Mouse (Mus musculus) gastrocnemius, postnatal 14 days (tissue): ENCODE results near the gene Amotl1. TPM values are rescaled to one million over a fixed set of nuclear protein-coding genes. Genes with fewer than 3 reads are reported as not detected.

ENCODE experiments used
- DNase-seq: peaks from one replicate; pipeline ENCODE4 v3.0.0; 2021; ENCODE audit warnings: mixed read lengths
- intact Hi-C: fragments of 180-260 bp; cut with DNase I; formaldehyde crosslinking; loops from one replicate; pipeline ENCODE4 v1.15.1; 2025; ENCODE audit warnings: low total_unique reads
- total RNA-seq, 2 experiments: library from RNA; stranded (reverse); gene quantifications; 2 replicates each; pipeline ENCODE4 v1.2.3; 2021

The Amotl1 gene
- total RNA-seq, 2 experiments from 2014 or later: 264 to 270 TPM

GRCm38 (mm10) chr9:14569175-14569975 is 75.5 kb downstream of the Amotl1 start:
- intact Hi-C loops: no loop called here
- DNase-seq: no peak

- DNase-seq: no peak
- intact Hi-C loops: no loop called here
These were observed 76.4 kb downstream of the Amotl1 start for GRCm38 (mm10) chr9:14568487-14568886.

- DNase-seq: no peak
- intact Hi-C loops: no loop called here
These were observed 80.4 kb downstream of the Amotl1 start for GRCm38 (mm10) chr9:14564486-14564885.

GRCm38 (mm10) chr9:14563351-14563750 is 81.5 kb downstream of the Amotl1 start:
- intact Hi-C loops: no loop called here
- DNase-seq: peak; percentile 59

GRCm38 (mm10) chr9:14560545-14560944 is 84.3 kb downstream of the Amotl1 start:
- intact Hi-C loops: no loop called here

GRCm38 (mm10) chr9:14559996-14560395 is 84.9 kb downstream of the Amotl1 start:
- intact Hi-C loops: no loop called here
- no peak for DNase-seq

More at GRCm38 (mm10) chr9:14560545-14560944, 84.3 kb downstream of the Amotl1 start:
- no peak for DNase-seq

- peak; percentile 32 for DNase-seq
- intact Hi-C loops: no loop called here
These were observed 85.4 kb downstream of the Amotl1 start for GRCm38 (mm10) chr9:14559430-14559829.

- DNase-seq: no peak
- intact Hi-C loops: no loop called here
These were observed 86.5 kb downstream of the Amotl1 start for GRCm38 (mm10) chr9:14558332-14558731.

- DNase-seq: peak; percentile 19
- intact Hi-C loops: no loop called here
These were observed 96.5 kb downstream of the Amotl1 start for GRCm38 (mm10) chr9:14548366-14548761.

- intact Hi-C loops: no loop called here
- DNase-seq: peak; percentile 63
These were observed 97.1 kb downstream of the Amotl1 start for GRCm38 (mm10) chr9:14547584-14548365.

GRCm38 (mm10) chr9:14544034-14544757 is 100.7 kb downstream of the Amotl1 start:
- DNase-seq: no peak
- intact Hi-C loops: no loop called here

GRCm38 (mm10) chr9:14534833-14535456 is 109.9 kb downstream of the Amotl1 start:
- no peak for DNase-seq
- intact Hi-C loops: no loop called here

GRCm38 (mm10) chr9:14533659-14534058 is 111.2 kb downstream of the Amotl1 start:
- intact Hi-C loops: no loop called here
- no peak for DNase-seq

GRCm38 (mm10) chr9:14532283-14532682 is 112.6 kb downstream of the Amotl1 start:
- intact Hi-C loops: no loop called here
- DNase-seq: no peak

- no peak for DNase-seq
- intact Hi-C loops: no loop called here
These were observed 114.9 kb downstream of the Amotl1 start for GRCm38 (mm10) chr9:14530004-14530403.

GRCm38 (mm10) chr9:14523408-14524043 is 121.3 kb downstream of the Amotl1 start:
- peak; percentile 83 for DNase-seq
- intact Hi-C loops: loop anchor here (5.0 kb wide), 1 partner anchor 174 kb away; no protein-coding TSS in a partner anchor

- intact Hi-C loops: loop anchor here (5.0 kb wide), 1 partner anchor 176 kb away; no protein-coding TSS in a partner anchor
- DNase-seq: no peak
These were observed 123.2 kb downstream of the Amotl1 start for GRCm38 (mm10) chr9:14521695-14522094.

GRCm38 (mm10) chr9:14520971-14521670 is 123.7 kb downstream of the Amotl1 start:
- intact Hi-C loops: loop anchor here (5.0 kb wide), 1 partner anchor 176 kb away; no protein-coding TSS in a partner anchor
- no peak for DNase-seq
